Mouse (Mus musculus) ZHBTc4 (cell line): ENCODE results near the gene Emx2.
A peak's percentile ranks its signal among the peaks of the same experiment; 100 is the strongest.

ENCODE experiments used
- DNase-seq: peaks from one replicate; pipeline ENCODE4 v3.0.0-alpha.2; 2011; ENCODE audit warnings: low read depth, low spot score

The Emx2 gene

GRCm38 (mm10) chr19:59461481-59462421 is 3.6 kb downstream of the Emx2 start:
- peak; percentile 39 for DNase-seq

DNA sequence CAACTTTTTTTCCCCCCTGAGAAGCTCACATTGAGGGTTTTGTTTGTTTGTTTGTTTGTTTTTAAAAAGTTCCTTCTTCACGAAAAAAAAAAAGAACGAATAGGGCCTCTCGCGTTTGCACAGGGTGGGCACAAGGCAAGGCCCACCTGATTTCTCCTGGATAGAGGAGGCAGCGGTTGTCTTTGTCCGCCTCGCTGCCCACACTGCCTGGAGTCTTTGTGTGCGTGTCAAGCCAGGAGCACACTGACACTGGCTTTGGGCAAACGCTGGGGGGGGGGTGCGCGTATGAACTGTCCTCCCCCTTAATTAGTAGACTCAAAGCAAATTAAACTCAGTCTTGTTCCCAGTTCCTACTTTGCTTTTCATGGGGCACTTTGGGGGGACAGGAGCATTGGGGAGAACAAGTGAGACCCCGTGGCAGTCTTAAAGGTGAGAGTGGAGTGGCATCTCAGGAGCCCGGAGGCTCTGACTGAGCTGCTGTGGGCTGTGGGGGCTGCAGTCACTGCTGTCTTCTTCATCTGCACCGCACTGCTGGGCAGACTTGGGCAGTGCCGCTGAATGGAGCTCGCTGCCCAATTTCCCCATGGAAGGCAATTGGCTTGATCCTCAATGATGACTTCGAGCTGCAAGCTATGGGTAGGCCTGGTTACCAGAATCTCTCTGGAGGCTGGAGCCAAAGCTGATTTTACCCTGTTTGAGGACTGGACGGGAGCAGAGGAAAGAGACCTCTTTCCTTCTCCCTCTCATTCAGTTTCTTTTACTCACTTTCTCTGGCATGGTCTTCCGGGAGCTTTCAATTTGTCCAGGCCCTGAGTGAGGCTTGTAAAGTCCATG is 4.5 kb downstream of the Emx2 start:
- no peak for DNase-seq

DNA sequence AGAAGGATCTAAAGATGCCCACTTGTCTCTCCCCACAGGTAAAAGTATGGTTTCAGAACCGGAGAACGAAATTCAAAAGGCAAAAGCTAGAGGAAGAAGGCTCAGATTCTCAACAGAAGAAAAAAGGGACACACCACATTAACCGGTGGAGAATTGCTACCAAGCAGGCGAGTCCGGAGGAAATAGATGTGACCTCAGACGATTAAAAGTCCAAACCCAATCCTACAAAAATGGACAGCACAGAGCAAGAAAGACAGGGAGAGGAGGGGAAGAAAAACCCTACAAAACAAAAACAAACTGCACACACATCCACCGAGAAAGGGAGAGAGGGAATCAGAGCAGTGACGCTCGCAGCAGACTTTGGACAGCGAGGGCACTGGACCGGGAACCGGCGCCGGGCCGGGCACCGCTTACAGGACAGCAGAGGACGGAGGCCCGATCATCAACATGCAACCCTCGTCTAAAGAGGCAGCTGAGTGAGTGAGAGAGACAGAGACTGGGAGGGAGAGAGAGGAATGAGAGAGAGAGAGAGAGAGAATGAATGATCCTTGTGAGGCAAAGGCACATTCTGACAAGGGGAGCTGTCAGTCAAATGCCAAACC is 5.8 kb downstream of the Emx2 start:
- DNase-seq: no peak

DNA sequence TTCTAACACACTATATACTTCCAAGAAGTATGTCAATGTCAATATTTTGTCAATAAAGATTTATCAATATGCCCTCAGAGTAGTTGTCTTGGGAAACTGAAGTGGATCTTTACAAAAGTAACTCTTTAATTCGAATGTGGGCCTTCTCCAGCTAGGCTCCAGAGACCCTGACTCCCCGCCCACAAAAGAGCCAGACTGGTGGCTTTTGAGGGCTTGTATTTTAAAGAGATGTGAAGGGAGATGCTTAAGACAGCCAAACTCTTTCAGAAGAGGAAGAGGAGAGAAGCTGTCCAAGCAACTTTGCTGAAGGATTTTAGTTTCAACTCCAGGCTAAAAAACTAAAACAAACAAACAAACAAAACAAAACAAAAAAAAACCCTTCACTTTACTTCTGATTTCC is 7.1 kb downstream of the Emx2 start:
- DNase-seq: no peak

DNA sequence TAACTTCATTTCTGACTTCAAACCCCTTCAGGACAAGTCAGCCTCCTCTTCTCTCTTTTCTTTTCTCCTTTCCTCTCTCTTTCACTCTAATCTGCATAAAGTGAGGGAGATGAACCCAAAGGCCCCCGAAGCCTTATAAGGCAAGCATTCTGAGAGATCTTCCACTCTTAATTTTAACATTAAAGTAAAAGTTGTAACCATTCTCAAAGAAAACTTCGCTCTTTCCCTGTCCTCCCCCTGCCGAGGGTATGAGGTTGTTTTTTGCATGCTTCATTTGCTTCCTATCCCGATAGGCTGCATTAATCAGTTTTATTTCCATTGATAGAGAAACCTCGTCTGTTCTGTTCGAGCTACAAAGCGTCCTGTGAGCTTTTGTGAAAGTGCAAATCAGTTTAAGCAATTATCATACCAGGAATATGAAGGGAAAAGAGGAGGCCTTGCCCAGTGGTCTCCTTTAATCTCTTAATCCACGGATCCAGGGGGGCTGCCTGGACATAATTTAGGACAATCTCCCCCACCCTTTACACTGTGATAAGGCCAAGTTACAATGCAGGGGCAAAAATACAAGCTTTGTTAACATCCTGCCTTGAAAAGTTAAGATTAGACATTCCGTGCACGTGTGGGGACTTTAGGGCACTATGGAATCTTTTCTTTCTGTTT is 7.7 kb downstream of the Emx2 start:
- no peak for DNase-seq

DNA sequence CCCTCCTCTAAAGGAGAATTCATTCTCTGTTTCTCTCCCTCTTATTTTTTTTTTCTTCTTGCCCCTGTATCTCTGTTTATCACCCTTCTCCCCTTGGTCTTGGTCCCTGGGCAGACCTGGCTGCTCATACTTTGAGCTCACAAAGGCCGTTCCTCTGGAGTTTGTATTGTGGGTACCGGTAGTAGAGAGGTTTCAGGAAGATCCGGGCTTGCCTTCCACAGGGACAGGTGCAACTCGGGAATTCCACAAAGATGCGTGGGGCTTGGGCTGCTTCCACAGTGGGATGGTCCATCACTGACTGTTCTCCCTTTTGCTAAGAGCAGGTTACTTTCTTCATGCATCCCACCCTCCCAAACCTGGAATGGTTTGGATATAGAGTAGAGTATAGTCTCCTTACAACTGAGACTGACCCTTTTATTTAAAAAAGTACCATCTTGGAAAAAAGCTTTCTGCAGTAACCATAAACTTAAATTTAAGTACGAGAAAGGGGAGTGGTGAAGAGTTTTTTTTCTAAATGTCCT is 8.3 kb downstream of the Emx2 start:
- no peak for DNase-seq

DNA sequence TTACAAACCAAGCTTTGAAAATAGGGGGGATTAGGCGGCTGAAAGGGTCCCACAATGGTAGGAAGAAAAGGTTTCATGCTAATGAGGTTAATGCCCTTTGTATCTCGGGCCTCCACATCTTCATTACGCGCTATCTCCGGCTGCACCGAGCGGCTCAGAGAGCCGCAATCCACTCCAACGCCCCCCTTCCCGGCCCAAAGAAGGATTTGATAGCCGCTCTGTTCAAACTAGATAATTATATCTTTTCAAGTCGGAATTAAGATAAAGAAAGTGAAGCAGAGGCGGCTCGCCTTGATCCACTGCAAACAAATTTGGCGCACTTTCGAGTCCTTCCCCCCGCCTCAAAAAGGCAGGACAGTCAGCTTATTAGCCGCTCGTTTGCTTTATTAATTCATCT is 8.8 kb downstream of the Emx2 start:
- DNase-seq: no peak

DNA sequence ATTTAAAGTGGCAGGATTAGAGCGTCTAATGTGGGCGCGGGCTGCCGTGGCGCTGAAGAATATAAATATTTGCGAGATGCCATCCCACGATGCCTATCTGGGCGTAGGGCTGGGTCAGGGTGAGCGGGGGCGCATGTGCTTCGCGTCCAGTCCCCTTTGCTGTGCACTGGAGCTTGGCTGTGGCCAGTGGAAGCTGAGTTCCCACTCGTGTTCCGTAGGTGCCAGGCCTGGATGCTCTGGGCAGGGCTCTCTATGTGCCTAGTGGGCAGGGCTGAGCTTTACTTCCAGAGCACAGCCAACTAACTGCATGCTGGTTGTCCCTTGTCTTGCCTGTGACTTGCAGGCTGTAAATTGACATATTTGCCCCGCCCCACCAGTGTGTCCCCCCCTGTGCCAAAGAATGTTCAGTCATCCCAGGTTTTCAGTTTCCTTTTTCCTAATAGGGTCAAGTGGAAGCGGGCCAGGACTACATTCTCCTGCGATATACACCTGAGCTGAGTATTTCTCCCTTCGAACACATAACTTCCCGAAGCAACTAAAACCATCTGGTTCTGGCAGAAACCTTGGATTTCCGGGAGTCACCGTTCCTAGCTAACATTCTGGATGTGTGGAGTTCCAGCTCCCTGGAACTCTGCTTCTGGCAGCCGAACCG is 9.4 kb downstream of the Emx2 start:
- DNase-seq: no peak

GRCm38 (mm10) chr19:59468065-59468810 is 10.1 kb downstream of the Emx2 start:
- DNase-seq: no peak

DNA sequence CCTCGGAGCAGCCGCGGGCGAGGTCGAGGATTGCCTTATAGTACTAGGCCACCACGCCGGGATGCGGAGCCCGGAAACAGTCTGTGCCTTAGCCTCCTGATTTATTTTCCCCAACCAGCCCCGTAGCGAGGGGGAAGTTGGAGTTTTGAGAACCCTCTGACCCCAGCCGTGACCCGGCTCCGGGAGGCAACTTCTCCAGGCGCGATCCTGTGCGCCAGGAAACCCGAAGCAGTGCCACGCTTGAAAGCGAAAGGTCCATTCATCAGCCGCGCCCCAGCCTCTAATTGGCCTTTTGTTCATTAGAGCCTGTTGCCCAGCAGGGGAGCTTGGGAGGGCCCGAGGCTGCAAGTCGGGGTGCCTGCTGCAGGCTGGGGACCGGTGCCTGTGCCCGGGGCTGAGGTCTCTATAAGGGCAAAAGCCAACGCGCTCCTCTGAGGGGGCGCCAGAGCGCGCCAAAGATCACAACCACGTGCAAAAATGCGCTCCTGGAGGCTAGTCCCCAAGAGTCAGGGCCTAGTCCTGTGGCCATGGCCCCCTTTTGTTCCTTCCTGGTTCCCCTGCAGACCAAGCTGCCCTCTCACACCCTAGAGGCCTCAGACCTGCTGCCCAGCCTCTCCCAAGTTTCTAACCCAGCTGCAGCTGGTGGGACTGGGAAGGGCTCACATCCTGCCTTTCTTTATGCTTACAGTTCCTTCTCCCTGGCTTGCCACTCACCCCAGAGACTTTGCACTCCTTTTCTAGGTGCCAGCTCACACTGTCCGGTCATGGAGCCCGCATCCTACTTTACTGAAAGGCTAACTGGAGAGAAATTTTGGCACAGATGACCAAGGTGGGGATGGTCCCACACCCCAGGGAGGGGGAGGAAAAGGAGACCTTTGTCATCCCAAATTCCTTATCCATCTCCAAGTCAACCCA is 11.1 kb downstream of the Emx2 start:
- DNase-seq: peak; percentile 53

- DNase-seq: no peak
Observed at GRCm38 (mm10) chr19:59470074-59470630, 12.0 kb downstream of the Emx2 start.

- no peak for DNase-seq
Observed at GRCm38 (mm10) chr19:59470913-59471312, 12.7 kb downstream of the Emx2 start.

DNA sequence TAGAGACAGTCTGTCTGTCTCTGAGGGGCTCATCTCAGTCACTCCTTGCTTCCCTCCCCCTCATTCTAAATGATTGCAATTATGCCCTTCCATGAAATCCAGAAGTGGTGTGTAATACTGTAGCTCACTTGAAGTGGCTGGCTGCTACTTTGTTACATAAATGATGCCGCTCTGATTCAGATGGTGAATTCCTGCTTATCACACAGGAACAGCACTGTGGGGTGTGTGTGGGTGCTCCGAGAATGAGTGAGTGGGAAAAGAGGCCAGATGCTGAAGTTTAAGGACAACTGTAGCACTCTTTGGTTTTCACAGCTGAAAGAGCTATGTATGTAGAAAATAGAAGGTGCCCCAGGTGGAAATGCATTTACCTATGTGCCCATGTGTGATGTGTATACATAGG is 14.7 kb downstream of the Emx2 start:
- no peak for DNase-seq

DNA sequence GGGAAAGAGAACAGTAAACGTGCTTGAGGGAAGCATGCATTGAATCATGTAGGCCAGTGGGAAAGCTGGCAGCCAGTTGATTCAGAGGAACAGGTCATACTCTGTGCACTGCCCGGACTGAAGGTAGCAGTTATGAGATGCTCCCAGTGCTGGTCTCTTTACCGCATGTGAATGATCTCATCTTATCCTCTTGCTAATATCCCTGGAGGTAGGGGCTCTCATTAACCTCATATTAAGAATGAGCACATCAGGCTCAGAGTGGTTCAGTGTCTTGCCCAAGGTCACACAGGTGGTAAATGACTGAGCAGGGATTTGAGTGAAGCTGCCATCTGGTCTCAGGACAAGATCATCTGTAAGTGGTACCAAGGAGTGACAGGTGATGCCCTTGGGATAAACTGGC is 21.7 kb downstream of the Emx2 start:
- no peak for DNase-seq

- no peak for DNase-seq
Observed at GRCm38 (mm10) chr19:59480563-59480962, 22.4 kb downstream of the Emx2 start.

DNA sequence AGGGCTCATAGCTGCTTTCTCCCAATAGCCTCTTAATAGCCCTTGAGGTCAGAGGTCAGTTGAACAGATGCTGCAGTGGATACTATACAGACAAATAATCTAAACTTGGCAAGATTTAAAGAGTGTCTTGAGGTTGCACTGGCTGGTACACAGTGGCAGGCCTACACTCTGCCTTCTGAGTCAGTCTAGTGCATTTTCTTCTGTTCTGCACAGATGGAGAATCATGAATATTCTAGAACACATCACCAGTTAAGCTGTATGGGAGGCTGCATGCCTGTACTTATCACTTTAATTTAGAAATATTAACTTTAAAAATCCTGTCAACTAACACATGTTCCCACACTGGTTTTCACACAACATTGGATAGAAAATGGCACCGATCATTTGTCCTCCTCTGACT is 34.1 kb downstream of the Emx2 start:
- no peak for DNase-seq

DNA sequence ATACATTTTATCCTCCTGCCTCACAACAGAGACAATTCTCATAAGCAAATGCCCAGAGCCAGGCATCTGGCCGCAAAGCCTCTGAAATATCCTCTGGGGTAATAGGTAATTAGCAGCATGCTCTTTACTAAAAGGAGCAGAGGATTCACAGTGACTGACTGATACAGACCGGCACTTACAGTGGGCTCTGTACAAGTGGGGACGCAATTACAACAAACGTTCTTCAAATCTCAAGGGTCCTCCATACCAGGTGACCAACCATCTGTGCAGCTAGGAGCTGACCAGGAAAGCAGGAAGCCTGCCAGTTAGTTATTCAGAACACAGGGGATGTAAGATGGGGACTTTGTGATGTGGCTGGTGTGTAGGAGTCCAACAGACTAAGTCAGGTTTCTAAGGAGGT is 38.7 kb downstream of the Emx2 start:
- DNase-seq: no peak

DNA sequence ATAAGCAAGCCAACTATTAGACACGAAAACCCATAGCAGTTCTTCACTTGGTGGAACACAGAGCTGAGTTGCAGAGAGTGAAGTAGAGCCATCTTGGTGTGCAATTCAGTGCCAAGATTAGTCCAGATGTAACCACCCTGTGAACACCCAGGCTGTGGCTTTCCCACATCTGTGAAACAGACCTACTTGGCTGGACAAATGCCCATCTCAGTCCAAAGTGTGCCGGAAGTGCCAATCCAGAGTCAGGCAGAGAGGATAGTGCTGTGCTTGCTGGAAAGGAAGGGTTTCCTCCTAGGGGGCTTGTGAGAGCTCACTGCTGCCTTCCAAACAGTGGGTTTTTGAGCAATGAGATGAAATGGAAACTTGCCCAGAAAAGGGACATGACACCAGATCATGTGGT is 50.7 kb downstream of the Emx2 start:
- no peak for DNase-seq

DNA sequence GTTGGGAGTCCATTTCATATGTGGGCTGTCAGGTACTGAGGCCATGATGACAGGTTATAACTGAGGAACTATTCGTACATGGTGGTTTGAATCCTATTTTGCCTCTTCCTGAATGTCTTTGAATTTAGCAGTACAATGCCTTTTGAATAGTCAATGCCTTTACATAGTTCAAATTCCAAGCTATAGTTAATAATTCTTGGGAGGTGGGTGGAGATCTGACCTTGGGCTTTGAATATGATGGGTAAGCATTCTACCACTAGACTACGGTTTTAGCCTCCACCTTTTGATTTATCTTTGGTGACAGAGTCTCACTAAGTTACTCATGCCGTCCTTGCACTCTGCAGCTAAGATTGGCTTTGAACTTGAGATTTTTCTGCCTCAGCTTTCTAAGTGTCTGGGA is 55.0 kb downstream of the Emx2 start:
- DNase-seq: no peak
